Mouse (Mus musculus) lung, postnatal 0 days (tissue): Measurements from ENCODE around the gene Dach1.

Experiments
- CTCF ChIP-seq: IDR thresholded peaks from 2 replicates; pipeline ENCODE4 v1.5.1; 2016; ENCODE audit warnings: antibody characterized with exemption, mild to moderate bottlenecking
- EP300 ChIP-seq: IDR thresholded peaks from 2 replicates; pipeline ENCODE4 v1.6.1; 2016; ENCODE audit warnings: antibody characterized with exemption, mild to moderate bottlenecking, control low read depth

- TF ChIP-seq CTCF (no peak), EP300 (no peak)
Observed at GRCm38 (mm10) chr14:98109929-98110328, 59.6 kb downstream of the Dach1 start.
